Mouse (Mus musculus) myocyte (in vitro differentiated cells): ENCODE results near the gene Rab7.
A peak's percentile ranks its signal among the peaks of the same experiment; 100 is the strongest.

Experiments
- MAX ChIP-seq: IDR thresholded peaks from one replicate; pipeline ENCODE4 v1.6.1; 2011; ENCODE audit warnings: low read depth, mild to moderate bottlenecking, control low read depth
- POLR2A ChIP-seq: IDR thresholded peaks from one replicate; pipeline ENCODE4 v1.6.1; 2011; ENCODE audit warnings: low read depth, mild to moderate bottlenecking, control low read depth, moderate library complexity; ENCODE audit not compliant: insufficient read length

- TF ChIP-seq MAX (no peak), POLR2A (peak; percentile 78)
These were observed at the start of gene Rab7 for GRCm38 (mm10) chr6:88044577-88045405.
